Mouse (Mus musculus) kidney, adult 2 months (tissue): ENCODE measurements around the gene Zmynd12. TPM values are rescaled to one million over a fixed set of nuclear protein-coding genes. Genes with fewer than 3 reads are reported as not detected.

Source experiments
- DNase-seq: peaks from one replicate; pipeline ENCODE4 v3.0.0; 2021
- H3K27ac ChIP-seq: fragments of 200-500 bp; 2 replicates; pipeline ENCODE4 v1.5.1; 2012; ENCODE audit warnings: low read depth, low read length, control low read depth, inconsistent platforms; ENCODE audit not compliant: insufficient read depth
- H3K27me3 ChIP-seq: fragments of 200-500 bp; replicated peaks from 2 replicates; pipeline ENCODE4 v1.6.1; 2012; ENCODE audit warnings: mild to moderate bottlenecking, moderate library complexity, low read length, inconsistent platforms; ENCODE audit not compliant: control insufficient read depth, insufficient read depth
- H3K36me3 ChIP-seq: fragments of 200-500 bp; 2 replicates; pipeline ENCODE4 v1.6.1; 2012; ENCODE audit warnings: mild to moderate bottlenecking, moderate library complexity, low read length, inconsistent platforms; ENCODE audit not compliant: control insufficient read depth, insufficient read depth
- H3K4me1 ChIP-seq: fragments of 200-500 bp; 2 replicates; pipeline ENCODE4 v1.6.1; 2011; ENCODE audit warnings: low read length; ENCODE audit not compliant: control insufficient read depth, insufficient read depth
- H3K4me3 ChIP-seq: fragments of 200-500 bp; 2 replicates; pipeline ENCODE4 v1.5.1; 2011; ENCODE audit warnings: mild to moderate bottlenecking, low read depth, low read length, control low read depth; ENCODE audit not compliant: insufficient read depth
- CTCF ChIP-seq: fragments of 200-500 bp; conservative IDR thresholded peaks from 2 replicates; pipeline ENCODE4 v1.5.1; 2011; ENCODE audit warnings: low read depth, mild to moderate bottlenecking, control low read depth, low read length, moderate library complexity, mixed read lengths; ENCODE audit not compliant: insufficient read depth, insufficient read length
- POLR2A ChIP-seq: fragments of 200-500 bp; IDR thresholded peaks from one replicate; pipeline ENCODE4 v1.6.1; 2011; ENCODE audit warnings: low read depth, low read length, control low read depth
- WGBS: fragments of 180-500 bp; shearing (Covaris S2); methylation state at CpG from one replicate; pipeline ENCODE4 v1.1.7; 2018; 5-methylcytosine and 5-hydroxymethylcytosine counted together
- polyA plus RNA-seq: library from polyadenylated mRNA; depleted of rRNA; stranded (reverse); fragments of >200 nt; gene quantifications from 2 replicates; pipeline ENCODE4 v1.2.3, GENCODE M21; 2012

Gene Zmynd12
- polyA plus RNA-seq, 1 experiment: 1.9 TPM

DNA sequence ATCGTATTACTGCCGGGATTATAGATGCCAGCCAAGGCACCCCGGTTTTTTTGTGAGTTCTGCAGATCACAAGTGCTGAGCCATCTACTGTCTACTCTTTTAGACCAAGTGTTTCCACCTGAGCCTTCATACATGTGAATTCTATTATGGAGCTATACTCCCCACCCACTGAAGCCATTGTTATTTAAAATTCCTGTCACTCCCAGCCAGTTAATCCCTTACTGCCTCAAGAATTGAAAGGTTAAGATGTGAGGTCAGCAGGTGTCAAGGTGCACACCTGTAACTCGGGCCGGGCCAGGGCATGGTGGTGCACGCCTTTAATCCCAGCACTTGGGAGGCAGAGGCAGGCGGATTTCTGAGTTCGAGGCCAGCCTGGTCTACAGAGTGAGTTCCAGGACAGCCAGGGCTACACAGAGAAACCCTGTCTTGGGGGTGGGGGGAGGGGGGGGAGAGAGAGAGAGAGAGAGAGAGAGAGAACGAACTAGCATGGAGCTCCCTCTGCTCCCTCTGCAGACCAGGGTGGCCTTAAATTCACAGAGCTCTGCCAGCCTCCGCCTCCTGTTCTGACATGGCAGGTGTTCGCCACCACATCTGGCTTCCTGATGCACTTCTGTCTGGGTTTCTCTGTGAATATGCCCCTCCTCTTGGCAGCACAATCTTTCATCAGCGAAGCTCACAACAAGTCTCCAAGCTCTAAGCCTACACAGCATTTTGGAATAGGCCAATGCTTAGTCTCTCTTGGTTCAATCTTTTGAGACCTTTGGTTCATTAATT lies 10.6 kb upstream of the Zmynd12 start:
- Histone ChIP-seq H3K4me1 (no peaks in the 10 kb centered on the region; the same call in 1 of the 2 replicates), H3K4me3 (no peak overlapping the region), H3K27me3 (no peaks in the 10 kb centered on the region), H3K36me3 (no peaks in the 10 kb centered on the region), H3K27ac (no peak overlapping the region)
- TF ChIP-seq CTCF (no peak), POLR2A (no peak)
- 76% methylated on average over 12 of the region's 12 CpGs for WGBS
- DNase-seq: no peak

DNA sequence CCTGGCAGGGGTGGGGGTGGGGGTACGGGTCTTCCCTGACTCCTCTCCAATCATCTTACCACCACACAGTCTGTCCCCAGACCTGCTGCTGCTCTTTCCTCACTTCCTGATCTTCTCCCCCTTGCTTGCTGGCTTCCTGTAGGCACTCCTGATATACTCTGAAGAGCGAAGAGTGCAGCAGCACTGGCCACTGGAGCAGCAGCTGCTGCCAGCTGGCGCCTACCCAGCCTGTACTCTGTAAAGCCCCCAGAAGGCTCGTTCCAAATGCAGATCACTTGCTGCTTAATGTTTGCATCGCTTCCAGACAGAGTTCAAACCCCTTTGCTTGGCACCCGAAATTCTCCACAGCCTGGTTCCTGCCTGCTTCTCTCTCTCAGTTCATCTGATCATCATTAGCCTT lies 9.8 kb upstream of the Zmynd12 start:
- no peak overlapping the region for H3K4me3 ChIP-seq
- DNase-seq: no peak
- no peaks in the 10 kb centered on the region; the same call in 1 of the 2 replicates for H3K4me1 ChIP-seq
- WGBS: 58% methylated on average over 6 of the region's 6 CpGs
- H3K36me3 ChIP-seq: no peaks in the 10 kb centered on the region
- no peaks in the 10 kb centered on the region for H3K27me3 ChIP-seq
- no peak for TF ChIP-seq CTCF
- TF ChIP-seq POLR2A: no peak
- H3K27ac ChIP-seq: no peak overlapping the region

DNA sequence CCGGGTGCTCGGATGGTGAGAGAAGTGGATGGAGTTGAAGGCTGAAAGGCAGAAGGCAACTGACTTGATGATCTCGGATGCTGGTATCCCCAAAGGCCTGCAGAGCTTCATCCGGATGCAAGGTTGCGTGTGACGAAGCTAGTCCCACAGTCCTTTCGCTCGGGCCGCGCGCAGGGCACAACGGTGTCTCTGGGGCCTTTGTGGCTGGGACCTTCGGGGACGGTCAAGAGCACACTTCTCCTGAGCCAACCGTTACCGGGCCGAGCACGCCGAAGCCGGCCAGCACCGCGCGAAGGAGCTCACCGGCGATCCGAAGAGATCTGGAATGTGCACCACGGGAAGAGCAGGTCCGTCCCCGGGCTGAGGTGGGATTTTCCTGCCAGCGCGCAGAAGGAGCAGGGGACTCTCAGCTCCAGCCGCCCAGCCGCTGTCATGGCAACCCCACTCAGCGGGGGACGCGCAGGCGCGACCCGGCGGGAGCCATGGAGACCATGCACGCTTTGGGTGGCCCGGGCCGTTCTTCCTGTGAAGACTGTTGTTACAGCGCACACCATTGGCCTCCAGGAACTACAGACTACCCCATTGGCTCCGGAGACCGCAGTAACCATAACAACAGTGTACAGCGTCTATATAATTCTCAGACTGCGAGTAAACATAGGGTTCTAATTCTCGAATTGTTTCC lies 7.4 kb upstream of the Zmynd12 start, which contains the start of gene Ccdc30:
Ccdc30 (minus strand) TSS at position 450 of the 682 bp plus-strand sequence.
- H3K36me3 ChIP-seq: no peaks in the 10 kb centered on the region
- DNase-seq: peak; percentile 97
- TF ChIP-seq POLR2A: no peak
- TF ChIP-seq CTCF: no peak
- H3K4me1 ChIP-seq: no peaks in the 10 kb centered on the region; the same call in 1 of the 2 replicates
- WGBS: under 1% methylated on average over 49 of the region's 49 CpGs
- H3K27ac ChIP-seq: no peak within 1 kb of the TSS
- H3K4me3 ChIP-seq: peak within 1 kb of the TSS; percentile 88
- H3K27me3 ChIP-seq: no peaks in the 10 kb centered on the region

DNA sequence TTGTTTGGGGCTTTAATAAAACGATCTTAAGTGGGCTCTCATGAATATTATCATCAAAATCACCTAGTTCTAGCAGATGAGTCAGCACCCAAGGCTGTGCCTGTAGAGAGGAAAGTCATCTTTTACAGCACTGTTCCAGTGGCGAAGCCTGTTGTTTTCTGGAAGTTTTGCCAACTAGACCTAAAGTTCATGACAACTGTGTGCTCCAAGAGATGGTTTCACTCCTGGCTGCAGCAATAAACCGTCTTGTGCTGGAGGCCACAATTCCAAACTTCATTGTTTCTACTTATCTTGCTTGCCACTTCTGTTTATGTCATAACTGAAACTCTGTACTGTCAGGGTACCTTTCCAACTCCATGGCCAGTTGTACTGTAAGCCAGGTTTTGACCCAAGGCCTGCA lies 5.3 kb upstream of the Zmynd12 start:
- Histone ChIP-seq H3K27me3 (no peaks in the 10 kb centered on the region), H3K4me3 (no peak overlapping the region), H3K27ac (no peak overlapping the region), H3K4me1 (peaks cover 6% of the 10 kb centered on the region; the same call in 1 of the 2 replicates), H3K36me3 (no peaks in the 10 kb centered on the region)
- 71% methylated on average over 3 of the region's 3 CpGs for WGBS
- no peak for TF ChIP-seq POLR2A
- TF ChIP-seq CTCF: no peak
- DNase-seq: no peak

DNA sequence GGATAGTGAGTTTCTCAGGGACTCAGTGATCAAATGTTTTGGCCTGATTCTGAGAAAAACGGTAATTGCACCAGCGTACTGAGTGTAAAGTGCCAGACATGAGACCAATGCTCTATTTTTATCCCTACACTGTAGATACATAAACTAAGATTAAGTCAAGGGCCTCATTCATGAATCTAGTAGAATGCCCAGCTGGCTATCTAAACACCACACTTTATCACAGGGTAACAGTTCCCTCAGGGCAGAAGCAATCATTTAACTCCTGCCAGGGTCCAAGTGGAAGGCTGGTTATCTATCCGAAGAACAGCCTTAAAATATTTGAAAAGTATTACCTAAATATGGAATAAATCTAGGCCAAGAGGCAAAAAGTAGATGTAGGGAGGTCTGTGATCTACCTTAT lies 4.7 kb upstream of the Zmynd12 start:
- Histone ChIP-seq H3K27me3 (no peaks in the 10 kb centered on the region), H3K4me3 (no peak overlapping the region), H3K36me3 (no peaks in the 10 kb centered on the region), H3K27ac (no peak overlapping the region), H3K4me1 (peaks cover 6% of the 10 kb centered on the region; the same call in 1 of the 2 replicates)
- WGBS: 88% methylated on average over 3 of the region's 3 CpGs
- no peak for DNase-seq
- no peak for TF ChIP-seq CTCF
- TF ChIP-seq POLR2A: no peak

DNA sequence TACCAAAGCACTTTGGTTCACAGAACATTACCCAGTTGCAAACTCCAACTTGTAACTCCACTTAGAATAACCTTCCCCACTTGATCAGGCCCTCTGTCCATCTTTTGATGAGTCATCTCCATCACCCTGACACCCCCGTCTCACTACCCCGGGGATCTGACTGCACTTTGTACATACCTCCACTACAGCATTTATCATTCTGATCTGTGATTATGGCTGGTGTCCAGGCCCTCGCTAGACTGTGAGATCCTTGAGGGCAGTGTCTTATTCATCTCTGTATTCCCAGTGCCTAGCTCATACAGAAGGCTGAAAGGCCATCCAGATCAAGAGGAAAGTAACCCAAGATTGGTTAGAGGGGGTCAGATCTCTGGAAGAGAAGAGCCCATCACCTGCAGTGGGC lies 1.4 kb upstream of the Zmynd12 start:
- H3K27me3 ChIP-seq: no peaks in the 10 kb centered on the region
- H3K36me3 ChIP-seq: no peaks in the 10 kb centered on the region
- H3K4me3 ChIP-seq: peak overlapping the region; percentile 78
- TF ChIP-seq POLR2A (no peak), CTCF (no peak)
- H3K27ac ChIP-seq: no peak overlapping the region
- peaks cover 15% of the 10 kb centered on the region; the same call in 1 of the 2 replicates for H3K4me1 ChIP-seq
- WGBS: 17% methylated on average over 3 of the region's 3 CpGs
- peak; percentile 23 for DNase-seq

DNA sequence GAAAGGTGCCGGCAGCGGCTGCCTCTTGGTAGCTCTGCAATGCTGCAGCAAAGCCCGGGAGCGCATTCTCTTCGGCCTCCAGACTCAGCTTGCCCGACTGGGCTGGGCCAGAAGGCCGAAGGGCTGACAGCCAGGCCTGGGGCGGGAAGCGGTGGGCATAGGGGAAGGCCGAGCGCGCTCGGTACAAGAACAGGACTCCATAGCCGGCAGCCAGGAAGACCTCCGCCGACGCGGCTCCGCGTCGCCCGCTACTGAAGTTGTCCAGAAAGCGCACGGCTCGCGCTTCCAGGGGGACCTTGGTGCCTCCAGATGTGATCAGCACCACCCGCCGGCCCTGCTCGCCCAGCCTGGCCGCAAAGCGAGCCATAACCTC lies 707 bp upstream of the Zmynd12 start:
- WGBS: under 1% methylated on average over 31 of the region's 31 CpGs
- no peak for DNase-seq
- H3K27me3 ChIP-seq: no peaks in the 10 kb centered on the region

More for the DNA sequence above, 707 bp upstream of the Zmynd12 start:
- Histone ChIP-seq H3K27ac (peak overlapping the region; percentile 96), H3K4me3 (peak overlapping the region; percentile 78), H3K4me1 (peaks cover 16% of the 10 kb centered on the region; the same call in 1 of the 2 replicates), H3K36me3 (no peaks in the 10 kb centered on the region)
- TF ChIP-seq CTCF (no peak), POLR2A (no peak)
